Mouse (Mus musculus) E14TG2a.4 (cell line): ENCODE results near the gene Gm20481.
"Not testable (repeated sequence)": the region's sequence is repeated elsewhere in the genome, so short reads cannot be mapped to it uniquely, and the experiment has no call there.

ENCODE experiments used
- H3K27me3 ChIP-seq: 2 replicates; pipeline ENCODE4 v1.6.1; 2014; ENCODE audit warnings: low read length, control low read depth; ENCODE audit not compliant: insufficient read depth
- H3K36me3 ChIP-seq: 2 replicates; pipeline ENCODE4 v1.6.1; 2014; ENCODE audit warnings: low read length, control low read depth; ENCODE audit not compliant: insufficient read depth
- H3K4me1 ChIP-seq: replicated peaks from 2 replicates; pipeline ENCODE4 v1.6.1; 2014; ENCODE audit warnings: low read depth, low read length, control low read depth
- H3K4me3 ChIP-seq: replicated peaks from 2 replicates; pipeline ENCODE4 v1.5.1; 2014; ENCODE audit warnings: mild to moderate bottlenecking, low read length
- H3K9me3 ChIP-seq: 2 replicates; pipeline ENCODE4 v1.6.1; 2014; ENCODE audit warnings: low read length, control low read depth
- CTCF ChIP-seq: conservative IDR thresholded peaks from 2 replicates; pipeline ENCODE4 v1.5.1; 2014; ENCODE audit warnings: low read length
- NANOG ChIP-seq: IDR thresholded peaks from 2 replicates; pipeline ENCODE4 v1.6.1; 2014; ENCODE audit warnings: borderline replicate concordance, low read length, mixed read lengths
- POU5F1 ChIP-seq: IDR thresholded peaks from 2 replicates; pipeline ENCODE4 v1.6.1; 2014; ENCODE audit warnings: low read length, borderline replicate concordance

Gene Gm20481

DNA sequence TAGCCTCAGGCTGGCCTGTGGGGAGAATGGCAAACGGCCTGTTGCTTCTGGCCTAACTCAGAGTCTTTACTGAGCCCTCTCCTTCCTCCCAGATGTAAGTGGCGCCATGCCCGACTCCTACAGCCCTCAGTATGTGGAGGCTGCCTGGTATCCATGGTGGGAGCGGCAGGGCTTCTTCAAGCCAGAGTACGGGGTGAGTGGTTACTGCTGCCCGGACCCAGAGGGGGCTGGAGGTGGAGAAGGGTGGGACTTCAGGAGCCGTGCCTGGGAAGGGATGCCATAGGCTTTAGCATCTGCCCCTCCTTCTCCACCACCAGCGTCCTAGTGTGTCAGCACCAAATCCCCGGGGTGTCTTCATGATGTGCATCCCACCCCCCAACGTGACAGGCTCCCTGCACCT, 35.4 kb downstream of the Gm20481 start:
- Histone ChIP-seq H3K9me3 (no peaks in the 10 kb centered on the region), H3K4me3 (peak overlapping the region; percentile 35; the same call in 1 of the 2 replicates), H3K27me3 (no peaks in the 10 kb centered on the region), H3K36me3 (peaks cover 79% of the 10 kb centered on the region), H3K4me1 (peaks cover 49% of the 10 kb centered on the region)
- no peak for TF ChIP-seq POU5F1
- no peak for TF ChIP-seq CTCF

DNA sequence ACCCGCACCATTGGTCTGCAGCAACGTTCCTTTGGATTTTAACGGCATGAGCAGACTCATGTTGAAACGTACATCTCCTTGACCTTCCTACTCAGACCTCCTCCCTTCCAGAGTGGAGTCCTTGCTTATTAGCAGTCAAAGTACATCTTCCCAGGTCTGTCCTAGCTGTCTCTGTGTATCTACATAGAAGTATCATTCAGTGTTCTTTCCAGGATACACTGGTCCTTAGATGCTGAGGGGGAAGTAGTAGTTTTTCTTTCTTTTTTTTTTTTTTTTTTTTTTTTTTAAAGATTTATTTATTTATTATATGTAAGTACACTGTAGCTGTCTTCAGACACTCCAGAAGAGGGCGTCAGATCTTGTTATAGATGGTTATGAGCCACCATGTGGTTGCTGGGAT, 36.2 kb downstream of the Gm20481 start:
- not testable (repeated sequence) for H3K4me3 ChIP-seq, H3K27me3 ChIP-seq, H3K9me3 ChIP-seq
- Histone ChIP-seq H3K4me1 (peaks cover 56% of the 10 kb centered on the region), H3K36me3 (peaks cover 87% of the 10 kb centered on the region)

DNA sequence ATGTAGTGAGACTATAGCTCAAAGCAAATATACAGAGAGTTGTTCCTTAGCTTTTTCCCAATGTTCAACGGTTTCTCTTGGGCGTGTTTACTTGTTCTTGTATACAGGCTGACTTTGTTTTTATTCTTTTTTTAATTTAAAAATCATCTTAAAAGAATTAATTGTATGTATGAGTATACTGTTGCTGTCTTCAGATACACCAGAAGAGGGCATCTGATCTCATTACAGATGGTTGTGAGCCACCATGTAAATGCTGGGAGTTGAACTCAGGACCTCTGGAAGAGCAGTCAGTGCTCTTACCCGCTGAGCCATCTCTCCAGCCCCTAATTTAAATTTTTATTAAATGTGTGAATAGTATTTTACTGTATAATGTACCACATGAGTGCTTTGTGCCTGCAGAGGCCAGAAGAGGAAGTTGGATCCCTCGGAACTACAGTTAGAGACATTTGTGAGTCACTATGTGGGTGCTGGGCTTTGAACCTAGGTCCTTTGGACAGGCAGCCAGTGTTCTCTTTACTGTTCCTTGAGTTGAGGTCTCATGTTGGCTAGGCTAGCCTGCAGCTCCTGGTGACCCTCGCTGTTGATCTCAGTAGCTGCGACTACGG, 37.8 kb downstream of the Gm20481 start:
- Histone ChIP-seq H3K36me3 (peaks cover 99% of the 10 kb centered on the region), H3K27me3 (no peaks in the 10 kb centered on the region), H3K4me3 (no peak overlapping the region), H3K9me3 (no peaks in the 10 kb centered on the region), H3K4me1 (peaks cover 67% of the 10 kb centered on the region)
- no peak for TF ChIP-seq POU5F1
- no peak for TF ChIP-seq CTCF
- TF ChIP-seq NANOG: no peak

DNA sequence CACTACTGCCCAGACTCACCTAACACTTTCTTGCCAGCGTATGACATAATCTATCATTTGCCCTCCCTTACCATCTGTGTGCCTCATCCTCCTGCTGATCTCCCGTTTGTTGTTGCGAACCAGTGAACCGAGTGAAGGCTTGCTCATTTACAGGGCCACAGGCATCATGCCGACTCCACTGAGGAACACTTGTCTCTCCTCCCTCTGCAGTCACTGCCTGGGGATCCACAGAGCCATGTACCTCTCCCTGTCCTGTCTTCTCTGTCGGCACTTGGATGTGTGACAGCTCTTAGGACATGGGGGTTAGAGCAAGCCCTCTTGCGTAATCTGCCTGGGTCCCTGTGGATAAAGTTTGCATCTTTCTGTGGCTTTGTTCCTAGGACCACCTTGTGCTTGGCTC, 39.9 kb downstream of the Gm20481 start:
- Histone ChIP-seq H3K36me3 (peaks cover 99% of the 10 kb centered on the region), H3K9me3 (no peaks in the 10 kb centered on the region), H3K4me3 (no peak overlapping the region)

DNA sequence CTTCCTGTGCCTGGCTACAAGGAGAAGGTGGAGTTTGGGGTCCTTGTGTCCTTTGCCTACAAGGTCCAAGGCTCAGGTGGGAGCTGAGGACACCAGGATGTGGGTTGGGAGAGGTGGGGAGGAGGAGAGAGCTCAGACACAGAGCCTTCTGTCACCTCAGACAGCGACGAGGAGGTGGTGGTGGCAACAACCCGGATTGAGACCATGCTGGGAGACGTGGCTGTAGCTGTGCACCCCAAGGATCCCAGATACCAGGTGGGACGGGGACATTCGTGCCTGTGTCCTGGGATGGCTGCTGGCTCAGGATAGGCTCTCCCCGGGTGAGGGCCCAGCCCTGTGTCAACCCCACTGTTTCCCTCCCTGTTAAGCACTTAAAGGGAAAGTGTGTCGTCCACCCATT, 41.7 kb downstream of the Gm20481 start:
- Histone ChIP-seq H3K27me3 (no peaks in the 10 kb centered on the region), H3K9me3 (no peaks in the 10 kb centered on the region), H3K4me3 (no peak overlapping the region), H3K4me1 (peaks cover 72% of the 10 kb centered on the region), H3K36me3 (peaks cover 100% of the 10 kb centered on the region)
- TF ChIP-seq POU5F1: no peak
- TF ChIP-seq NANOG: no peak

More for the DNA sequence above, 39.9 kb downstream of the Gm20481 start:
- peaks cover 67% of the 10 kb centered on the region for H3K4me1 ChIP-seq
- TF ChIP-seq POU5F1: no peak
- TF ChIP-seq NANOG: no peak
- H3K27me3 ChIP-seq: no peaks in the 10 kb centered on the region

DNA sequence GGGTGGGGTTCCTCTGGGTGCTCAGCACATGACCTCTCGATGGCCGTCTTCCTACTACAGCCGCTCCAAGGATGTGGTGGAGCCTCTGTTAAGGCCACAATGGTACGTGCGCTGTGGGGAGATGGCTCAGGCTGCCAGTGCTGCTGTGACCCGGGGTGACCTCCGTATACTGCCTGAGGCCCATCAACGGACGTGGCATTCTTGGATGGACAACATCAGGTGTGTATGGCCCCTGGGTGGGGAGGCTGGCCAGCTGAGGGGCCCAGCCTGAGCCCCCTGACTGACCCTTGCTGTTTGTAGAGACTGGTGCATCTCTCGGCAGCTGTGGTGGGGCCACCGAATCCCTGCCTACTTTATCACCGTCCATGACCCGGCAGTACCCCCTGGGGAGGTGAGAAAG, 42.7 kb downstream of the Gm20481 start:
- Histone ChIP-seq H3K36me3 (peaks cover 100% of the 10 kb centered on the region), H3K9me3 (no peaks in the 10 kb centered on the region), H3K27me3 (no peaks in the 10 kb centered on the region), H3K4me1 (peaks cover 82% of the 10 kb centered on the region), H3K4me3 (no peak overlapping the region)
- TF ChIP-seq NANOG (no peak), CTCF (no peak), POU5F1 (no peak)

DNA sequence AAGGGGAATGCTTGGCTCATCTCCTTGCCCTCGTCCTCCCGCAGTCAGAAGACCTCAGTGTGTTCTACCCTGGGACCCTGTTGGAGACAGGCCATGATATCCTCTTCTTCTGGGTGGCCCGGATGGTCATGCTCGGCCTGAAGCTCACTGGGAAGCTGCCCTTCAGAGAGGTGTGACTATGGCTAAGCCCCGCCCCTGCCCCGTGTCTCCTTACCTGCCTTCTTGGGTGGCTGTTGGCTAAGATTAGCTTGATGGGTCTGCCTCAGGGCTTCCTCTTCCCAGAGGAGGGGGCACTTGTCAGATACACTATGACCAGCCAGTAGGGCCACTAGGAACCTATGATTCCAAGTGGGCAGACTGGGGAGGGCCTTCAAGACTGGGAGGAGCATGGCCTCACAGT, 43.5 kb downstream of the Gm20481 start:
- H3K36me3 ChIP-seq: peaks cover 97% of the 10 kb centered on the region
- no peaks in the 10 kb centered on the region for H3K9me3 ChIP-seq
- H3K4me3 ChIP-seq: no peak overlapping the region

DNA sequence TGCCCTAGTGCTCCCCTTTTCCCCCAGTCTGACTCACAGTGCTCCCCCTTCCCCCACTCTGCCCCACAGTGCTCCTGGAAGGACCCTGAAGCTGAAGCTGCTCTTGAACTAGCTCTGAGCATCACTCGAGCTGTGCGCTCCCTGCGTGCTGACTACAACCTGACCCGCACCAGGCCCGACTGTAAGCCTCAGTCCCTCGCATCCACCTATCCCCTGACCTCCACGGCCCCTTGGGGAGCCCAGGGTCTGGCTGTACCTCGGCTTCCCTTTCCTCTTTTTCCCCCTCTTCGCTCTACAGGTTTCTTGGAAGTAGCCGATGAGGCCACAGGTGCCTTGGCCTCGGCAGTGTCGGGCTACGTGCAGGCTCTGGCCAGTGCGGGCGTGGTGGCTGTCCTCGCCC, 45.6 kb downstream of the Gm20481 start:
- Histone ChIP-seq H3K4me1 (peaks cover 94% of the 10 kb centered on the region), H3K27me3 (0 out of 2 replicates have a peak, but pooled peaks cover 5% of the 10 kb centered on the region), H3K9me3 (no peaks in the 10 kb centered on the region), H3K4me3 (peak overlapping the region; percentile 61), H3K36me3 (peaks cover 76% of the 10 kb centered on the region)
- no peak for TF ChIP-seq NANOG
- no peak for TF ChIP-seq CTCF
- TF ChIP-seq POU5F1: no peak

More for the DNA sequence above, 43.5 kb downstream of the Gm20481 start:
- no peaks in the 10 kb centered on the region for H3K27me3 ChIP-seq
- peaks cover 84% of the 10 kb centered on the region for H3K4me1 ChIP-seq
- no peak for TF ChIP-seq CTCF
- TF ChIP-seq POU5F1: no peak
- TF ChIP-seq NANOG: no peak

DNA sequence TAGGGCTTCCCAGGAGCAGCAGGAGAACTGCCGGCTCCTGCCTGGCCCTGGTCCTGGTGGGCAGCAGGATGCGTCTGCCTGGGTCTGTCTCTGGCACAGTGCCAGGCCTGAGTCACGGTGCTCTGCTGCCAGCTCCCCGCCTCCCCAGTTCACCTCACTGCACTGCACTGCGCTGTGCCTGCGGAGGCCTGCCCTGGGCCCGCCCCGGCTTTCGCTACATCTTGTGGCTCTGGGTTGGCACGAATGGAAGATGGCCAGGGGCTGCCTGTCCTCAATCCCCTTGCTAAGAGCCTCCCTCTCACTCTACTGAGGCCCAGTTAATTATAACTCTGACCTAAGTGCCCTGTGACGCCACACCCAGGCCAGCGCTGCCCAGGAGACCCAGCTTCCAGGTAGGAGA, 46.7 kb downstream of the Gm20481 start, which contains the start of gene Vwa7:
Vwa7 (plus strand) TSS at position 204 of the 400 bp plus-strand sequence.
- Histone ChIP-seq H3K36me3 (peaks cover 65% of the 10 kb centered on the region), H3K4me1 (peaks cover 94% of the 10 kb centered on the region), H3K9me3 (no peaks in the 10 kb centered on the region), H3K27me3 (0 out of 2 replicates have a peak, but pooled peaks cover 5% of the 10 kb centered on the region), H3K4me3 (peak within 1 kb of the TSS; percentile 61)
- TF ChIP-seq POU5F1 (no peak), NANOG (no peak), CTCF (no peak)
